Mouse (Mus musculus): ENCODE measurements around the gene Cdh23. TPM values are rescaled to one million over a fixed set of nuclear protein-coding genes. Genes with fewer than 3 reads are reported as not detected.

The Cdh23 gene
- 0.38 TPM for total RNA-seq (2023)

GRCm38 (mm10) chr10:60696390-60696789 lies at the start of gene Cdh23:
Gene Cdh23, minus strand, starts transcription at chr10:60696490.

GRCm38 (mm10) chr10:60399449-60399848 lies 296.8 kb downstream of the Cdh23 start, which contains the start of gene Gm17455:
Gene Gm17455, plus strand, starts transcription at chr10:60399726.

GRCm38 (mm10) chr10:60346701-60347405 lies 349.4 kb downstream of the Cdh23 start, which contains the start of gene Vsir:
Gene Vsir, plus strand, starts transcription at chr10:60346851.

GRCm38 (mm10) chr10:60277207-60278005 lies 418.9 kb downstream of the Cdh23 start, which contains the start of gene Psap:
Gene Psap, plus strand, starts transcription at chr10:60277627.

Other genes starting within 250 kb of the Cdh23 start
- gene Slc29a3, start 56.3 kb upstream of the Cdh23 start, total RNA-seq (2023): 21.6 TPM
- gene Unc5b, start 135.1 kb upstream of the Cdh23 start, total RNA-seq (2023): not detected